Mouse (Mus musculus): Measurements from ENCODE around the gene Smtnl2. TPM values are rescaled to one million over a fixed set of nuclear protein-coding genes. Genes with fewer than 3 reads are reported as not detected.

Gene Smtnl2
- polyA plus RNA-seq (2014; fragmentation: Nextera tagmentation; extraction: Ambion mirVana), result 2.9 and 4.5 TPM in 2 replicates

GRCm38 (mm10) chr11:72411093-72411921 is at the start of gene Smtnl2:
Smtnl2 (minus strand) TSS chr11:72411713.
- no peaks in the 10 kb centered on the region for H3K9me3 ChIP-seq (ENCODE audit: control insufficient read depth, low read length)
- WGBS, result under 1% methylated on average over 82 of the region's 86 CpGs
- peak within 1 kb of the TSS; percentile 95 for H3K4me2 ChIP-seq (ENCODE audit: low read length)
- DNase-seq (peak; percentile 82), ATAC-seq (ENCODE audit: low FRiP score, low TSS enrichment) (peak; percentile 70)
- H3K9ac ChIP-seq (replicated peaks; ENCODE audit: low read length), result peak within 1 kb of the TSS; percentile 63
- H3K27ac ChIP-seq (replicated peaks; ENCODE audit: low read depth, low read length), result no peak within 1 kb of the TSS
- H3K36me3 ChIP-seq (ENCODE audit: control insufficient read depth, insufficient read depth, low read length), result no peaks in the 10 kb centered on the region
- peak within 1 kb of the TSS; percentile 55 for H3K4me3 ChIP-seq (replicated peaks; ENCODE audit: low read depth, low read length)
- H3K27me3 ChIP-seq (ENCODE audit: control insufficient read depth, insufficient read depth, low read length), result peaks cover 12% of the 10 kb centered on the region; the same call in 1 of the 2 replicates
- peaks cover 13% of the 10 kb centered on the region for H3K4me1 ChIP-seq (ENCODE audit: control insufficient read depth, insufficient read depth, low read length)

GRCm38 (mm10) chr11:72458502-72458901 is 47.0 kb upstream of the Smtnl2 start:
- Histone ChIP-seq H3K27ac (replicated peaks; ENCODE audit: low read depth, low read length) (no peak overlapping the region), H3K9ac (replicated peaks; ENCODE audit: low read length) (no peak overlapping the region), H3K4me3 (replicated peaks; ENCODE audit: low read depth, low read length) (no peak overlapping the region), H3K27me3 (ENCODE audit: control insufficient read depth, insufficient read depth, low read length) (no peaks in the 10 kb centered on the region), H3K36me3 (ENCODE audit: control insufficient read depth, insufficient read depth, low read length) (peaks cover 33% of the 10 kb centered on the region), H3K4me1 (ENCODE audit: control insufficient read depth, insufficient read depth, low read length) (0 out of 2 replicates have a peak, but pooled peaks cover 4% of the 10 kb centered on the region), H3K9me3 (ENCODE audit: control insufficient read depth, low read length) (no peaks in the 10 kb centered on the region), H3K4me2 (ENCODE audit: low read length) (no peak overlapping the region)
- WGBS, result 80% methylated on average over 3 of the region's 3 CpGs
- ATAC-seq (ENCODE audit: low FRiP score, low TSS enrichment) (no peak), DNase-seq (no peak)

GRCm38 (mm10) chr11:72457995-72458496 is 46.5 kb upstream of the Smtnl2 start:
- WGBS, result 69% methylated on average over 12 of the region's 12 CpGs
- no peak for ATAC-seq (ENCODE audit: low FRiP score, low TSS enrichment)
- DNase-seq, result no peak
- Histone ChIP-seq H3K36me3 (ENCODE audit: control insufficient read depth, insufficient read depth, low read length) (peaks cover 38% of the 10 kb centered on the region), H3K9ac (replicated peaks; ENCODE audit: low read length) (no peak overlapping the region), H3K27ac (replicated peaks; ENCODE audit: low read depth, low read length) (no peak overlapping the region), H3K4me1 (ENCODE audit: control insufficient read depth, insufficient read depth, low read length) (0 out of 2 replicates have a peak, but pooled peaks cover 4% of the 10 kb centered on the region), H3K9me3 (ENCODE audit: control insufficient read depth, low read length) (no peaks in the 10 kb centered on the region), H3K27me3 (ENCODE audit: control insufficient read depth, insufficient read depth, low read length) (no peaks in the 10 kb centered on the region), H3K4me2 (ENCODE audit: low read length) (no peak overlapping the region), H3K4me3 (replicated peaks; ENCODE audit: low read depth, low read length) (no peak overlapping the region)

GRCm38 (mm10) chr11:72455694-72456093 is 44.2 kb upstream of the Smtnl2 start:
- 26% methylated on average over 5 of the region's 5 CpGs for WGBS
- peak; percentile 23 for DNase-seq
- Histone ChIP-seq H3K36me3 (ENCODE audit: control insufficient read depth, insufficient read depth, low read length) (peaks cover 55% of the 10 kb centered on the region), H3K27ac (replicated peaks; ENCODE audit: low read depth, low read length) (no peak overlapping the region), H3K4me2 (ENCODE audit: low read length) (no peak overlapping the region), H3K4me1 (ENCODE audit: control insufficient read depth, insufficient read depth, low read length) (no peaks in the 10 kb centered on the region), H3K9me3 (ENCODE audit: control insufficient read depth, low read length) (no peaks in the 10 kb centered on the region), H3K27me3 (ENCODE audit: control insufficient read depth, insufficient read depth, low read length) (no peaks in the 10 kb centered on the region), H3K9ac (replicated peaks; ENCODE audit: low read length) (no peak overlapping the region), H3K4me3 (replicated peaks; ENCODE audit: low read depth, low read length) (no peak overlapping the region)
- peak; percentile 24; the same call in 1 of the 2 replicates for ATAC-seq (ENCODE audit: low FRiP score, low TSS enrichment)

- H3K4me1 ChIP-seq (ENCODE audit: control insufficient read depth, insufficient read depth, low read length), result no peaks in the 10 kb centered on the region
- H3K9ac ChIP-seq (replicated peaks; ENCODE audit: low read length), result no peak overlapping the region
- no peaks in the 10 kb centered on the region for H3K9me3 ChIP-seq (ENCODE audit: control insufficient read depth, low read length)
- ATAC-seq (ENCODE audit: low FRiP score, low TSS enrichment), result no peak
- no peak overlapping the region for H3K27ac ChIP-seq (replicated peaks; ENCODE audit: low read depth, low read length)
- no peak for DNase-seq
- no peaks in the 10 kb centered on the region for H3K27me3 ChIP-seq (ENCODE audit: control insufficient read depth, insufficient read depth, low read length)
- H3K36me3 ChIP-seq (ENCODE audit: control insufficient read depth, insufficient read depth, low read length), result peaks cover 72% of the 10 kb centered on the region
- no peak overlapping the region for H3K4me2 ChIP-seq (ENCODE audit: low read length)
- no peak overlapping the region for H3K4me3 ChIP-seq (replicated peaks; ENCODE audit: low read depth, low read length)
- 64% methylated on average over 15 of the region's 15 CpGs for WGBS
Measured at GRCm38 (mm10) chr11:72453105-72453953, 41.8 kb upstream of the Smtnl2 start.

GRCm38 (mm10) chr11:72452140-72452665 is 40.7 kb upstream of the Smtnl2 start:
- Histone ChIP-seq H3K27me3 (ENCODE audit: control insufficient read depth, insufficient read depth, low read length) (no peaks in the 10 kb centered on the region), H3K4me3 (replicated peaks; ENCODE audit: low read depth, low read length) (no peak overlapping the region), H3K4me2 (ENCODE audit: low read length) (no peak overlapping the region), H3K9me3 (ENCODE audit: control insufficient read depth, low read length) (no peaks in the 10 kb centered on the region), H3K27ac (replicated peaks; ENCODE audit: low read depth, low read length) (no peak overlapping the region), H3K9ac (replicated peaks; ENCODE audit: low read length) (no peak overlapping the region), H3K36me3 (ENCODE audit: control insufficient read depth, insufficient read depth, low read length) (peaks cover 82% of the 10 kb centered on the region), H3K4me1 (ENCODE audit: control insufficient read depth, insufficient read depth, low read length) (no peaks in the 10 kb centered on the region)
- ATAC-seq (ENCODE audit: low FRiP score, low TSS enrichment) (no peak), DNase-seq (no peak)
- WGBS, result 88% methylated on average over 3 of the region's 3 CpGs

GRCm38 (mm10) chr11:72447475-72447874 is 36.0 kb upstream of the Smtnl2 start:
- Histone ChIP-seq H3K27me3 (ENCODE audit: control insufficient read depth, insufficient read depth, low read length) (no peaks in the 10 kb centered on the region), H3K4me3 (replicated peaks; ENCODE audit: low read depth, low read length) (no peak overlapping the region), H3K36me3 (ENCODE audit: control insufficient read depth, insufficient read depth, low read length) (peaks cover 100% of the 10 kb centered on the region), H3K9me3 (ENCODE audit: control insufficient read depth, low read length) (no peaks in the 10 kb centered on the region), H3K27ac (replicated peaks; ENCODE audit: low read depth, low read length) (no peak overlapping the region), H3K9ac (replicated peaks; ENCODE audit: low read length) (no peak overlapping the region), H3K4me1 (ENCODE audit: control insufficient read depth, insufficient read depth, low read length) (peaks cover under 1% of the 10 kb centered on the region; the same call in 1 of the 2 replicates), H3K4me2 (ENCODE audit: low read length) (no peak overlapping the region)
- 87% methylated on average over 8 of the region's 8 CpGs for WGBS
- no peak for DNase-seq
- no peak for ATAC-seq (ENCODE audit: low FRiP score, low TSS enrichment)

GRCm38 (mm10) chr11:72446311-72447105 is 35.0 kb upstream of the Smtnl2 start:
- ATAC-seq (ENCODE audit: low FRiP score, low TSS enrichment) (no peak), DNase-seq (peak; percentile 61)
- no peak overlapping the region for H3K27ac ChIP-seq (replicated peaks; ENCODE audit: low read depth, low read length)
- H3K4me2 ChIP-seq (ENCODE audit: low read length), result no peak overlapping the region
- H3K4me3 ChIP-seq (replicated peaks; ENCODE audit: low read depth, low read length), result no peak overlapping the region
- 87% methylated on average over 6 of the region's 6 CpGs for WGBS
- H3K36me3 ChIP-seq (ENCODE audit: control insufficient read depth, insufficient read depth, low read length), result peaks cover 92% of the 10 kb centered on the region
- peaks cover 7% of the 10 kb centered on the region for H3K4me1 ChIP-seq (ENCODE audit: control insufficient read depth, insufficient read depth, low read length)
- no peak overlapping the region for H3K9ac ChIP-seq (replicated peaks; ENCODE audit: low read length)
- no peaks in the 10 kb centered on the region for H3K9me3 ChIP-seq (ENCODE audit: control insufficient read depth, low read length)
- no peaks in the 10 kb centered on the region for H3K27me3 ChIP-seq (ENCODE audit: control insufficient read depth, insufficient read depth, low read length)
